Mouse (Mus musculus) midbrain, embryonic 12.5 days (tissue): ENCODE measurements around the gene Appl2. TPM values are rescaled to one million over a fixed set of nuclear protein-coding genes. Genes with fewer than 3 reads are reported as not detected.
"Not testable (repeated sequence)": the region's sequence is repeated elsewhere in the genome, so short reads cannot be mapped to it uniquely, and the experiment has no call there.

Experiments
- ATAC-seq: fragments of 200-750 bp; cut with Nextera tagmentation; 2 replicates; pipeline ENCODE4 v1.8.0; 2017; ENCODE audit warnings: low read depth, moderate TSS enrichment, moderate library complexity; ENCODE audit not compliant: low FRiP score
- H3K27ac ChIP-seq: fragments of 300-500 bp; sonication (generic); replicated peaks from 2 replicates; pipeline ENCODE4 v1.5.1; 2016; ENCODE audit warnings: mild to moderate bottlenecking
- H3K27me3 ChIP-seq: fragments of 300-500 bp; sonication (generic); 2 replicates; pipeline ENCODE4 v1.6.1; 2016; ENCODE audit warnings: mild to moderate bottlenecking
- H3K36me3 ChIP-seq: fragments of 300-500 bp; sonication (generic); 2 replicates; pipeline ENCODE4 v1.6.1; 2016
- H3K4me1 ChIP-seq: fragments of 300-500 bp; sonication (generic); 2 replicates; pipeline ENCODE4 v1.6.1; 2016
- H3K4me2 ChIP-seq: fragments of 300-500 bp; sonication (generic); replicated peaks from 2 replicates; pipeline ENCODE4 v1.6.1; 2016; ENCODE audit warnings: mild to moderate bottlenecking, moderate library complexity
- H3K4me3 ChIP-seq: fragments of 300-500 bp; sonication (generic); 2 replicates; pipeline ENCODE4 v1.5.1; 2016; ENCODE audit warnings: mild to moderate bottlenecking
- H3K9ac ChIP-seq: fragments of 300-500 bp; sonication (generic); replicated peaks from 2 replicates; pipeline ENCODE4 v1.6.1; 2016; ENCODE audit warnings: mild to moderate bottlenecking, moderate library complexity
- H3K9me3 ChIP-seq: fragments of 300-500 bp; sonication (generic); 2 replicates; pipeline ENCODE4 v1.6.1; 2016; ENCODE audit warnings: mild to moderate bottlenecking
- WGBS: fragments of 180-500 bp; shearing (Covaris S2); methylation state at CpG from one replicate; pipeline ENCODE4 v1.1.7; 2016; 5-methylcytosine and 5-hydroxymethylcytosine counted together
- polyA plus RNA-seq: library from polyadenylated mRNA; unstranded; fragments of >200 nt; fragmentation: Nextera tagmentation; extraction: Ambion mirVana; gene quantifications from 2 replicates; pipeline ENCODE4 v1.2.1, GENCODE M21; 2016

Appl2 gene
- polyA plus RNA-seq = 48.6 and 52.0 TPM in 2 replicates

DNA sequence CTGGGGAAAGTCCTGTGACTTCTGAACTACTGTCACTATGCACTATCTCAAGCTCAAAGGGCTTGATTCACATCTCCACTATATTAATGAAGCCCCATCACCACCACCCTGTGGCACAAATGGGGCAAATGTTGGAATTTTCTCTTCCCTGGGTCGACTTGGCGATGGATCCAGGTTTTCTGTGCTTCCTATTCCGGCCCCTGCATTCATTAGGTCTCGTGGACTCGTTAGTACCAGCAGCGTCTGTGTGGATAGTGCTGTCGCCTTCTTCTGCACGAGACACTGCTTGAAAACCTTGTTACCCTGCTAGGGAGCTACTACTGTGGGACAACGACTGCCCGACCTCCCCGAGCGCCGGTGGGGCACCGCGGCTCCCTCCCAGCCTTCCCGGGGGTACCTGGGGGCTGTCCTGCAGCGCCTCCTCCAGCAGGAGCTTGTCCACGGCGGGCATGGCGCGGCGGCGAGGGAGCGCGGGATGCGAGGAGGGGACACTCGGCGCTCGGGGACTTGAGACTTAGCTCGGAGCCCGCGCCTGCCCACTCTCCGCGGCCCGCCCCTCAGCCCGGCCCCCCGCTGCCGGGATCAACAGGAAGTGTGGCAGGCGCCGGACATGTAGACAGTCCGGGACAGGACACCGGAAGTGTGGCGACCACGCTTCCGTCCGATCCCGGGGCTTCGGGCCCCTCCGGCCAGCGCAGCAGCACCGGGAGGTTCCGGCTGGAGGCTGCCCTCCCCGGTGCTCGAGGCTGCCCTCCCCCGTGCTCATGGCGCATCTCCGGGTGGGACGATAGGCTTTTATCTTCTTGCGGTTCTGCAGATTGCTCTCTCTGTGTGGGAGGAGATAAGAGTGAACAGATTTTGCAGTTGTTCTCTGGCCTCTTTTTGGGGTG is at the start of gene Appl2:
TSS of gene Appl2 (minus strand) at position 608 of the 890 bp plus-strand sequence.
- peak within 1 kb of the TSS; percentile 88 for H3K4me3 ChIP-seq
- H3K9me3 ChIP-seq = no peaks in the 10 kb centered on the region
- H3K27me3 ChIP-seq = no peaks in the 10 kb centered on the region
- under 1% methylated on average over 52 of the region's 59 CpGs for WGBS
- no peaks in the 10 kb centered on the region for H3K36me3 ChIP-seq
- H3K27ac ChIP-seq = peak within 1 kb of the TSS; percentile 83
- peak; percentile 98 for ATAC-seq
- peak within 1 kb of the TSS; percentile 70 for H3K4me2 ChIP-seq
- peak within 1 kb of the TSS; percentile 77 for H3K9ac ChIP-seq
- peaks cover 36% of the 10 kb centered on the region for H3K4me1 ChIP-seq

DNA sequence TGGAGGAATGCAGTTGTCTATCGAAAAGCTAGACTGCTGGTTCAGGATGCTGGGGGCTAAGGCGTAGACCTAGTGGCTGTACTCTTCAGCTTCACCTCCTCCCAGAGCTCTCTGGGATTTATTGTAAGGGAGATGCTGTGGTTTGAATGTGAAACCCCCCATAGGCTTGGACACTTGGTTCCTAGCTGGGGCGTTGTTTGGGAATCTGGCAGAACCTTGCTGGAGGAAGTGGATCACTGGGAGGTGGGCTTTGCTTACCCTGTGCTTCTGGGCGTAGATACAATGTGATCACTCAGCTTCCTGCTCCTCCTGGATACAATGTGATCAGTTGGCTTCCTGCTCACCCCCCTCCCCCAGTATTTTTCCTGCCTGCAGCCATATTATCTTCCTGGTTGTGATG is 47.7 kb upstream of the Appl2 start:
- Histone ChIP-seq H3K27ac (no peak overlapping the region), H3K4me2 (no peak overlapping the region), H3K9ac (no peak overlapping the region), H3K36me3 (no peaks in the 10 kb centered on the region), H3K27me3 (no peaks in the 10 kb centered on the region), H3K9me3 (no peaks in the 10 kb centered on the region), H3K4me3 (no peak overlapping the region), H3K4me1 (no peaks in the 10 kb centered on the region)
- no peak for ATAC-seq
- 90% methylated on average over 4 of the region's 4 CpGs for WGBS

DNA sequence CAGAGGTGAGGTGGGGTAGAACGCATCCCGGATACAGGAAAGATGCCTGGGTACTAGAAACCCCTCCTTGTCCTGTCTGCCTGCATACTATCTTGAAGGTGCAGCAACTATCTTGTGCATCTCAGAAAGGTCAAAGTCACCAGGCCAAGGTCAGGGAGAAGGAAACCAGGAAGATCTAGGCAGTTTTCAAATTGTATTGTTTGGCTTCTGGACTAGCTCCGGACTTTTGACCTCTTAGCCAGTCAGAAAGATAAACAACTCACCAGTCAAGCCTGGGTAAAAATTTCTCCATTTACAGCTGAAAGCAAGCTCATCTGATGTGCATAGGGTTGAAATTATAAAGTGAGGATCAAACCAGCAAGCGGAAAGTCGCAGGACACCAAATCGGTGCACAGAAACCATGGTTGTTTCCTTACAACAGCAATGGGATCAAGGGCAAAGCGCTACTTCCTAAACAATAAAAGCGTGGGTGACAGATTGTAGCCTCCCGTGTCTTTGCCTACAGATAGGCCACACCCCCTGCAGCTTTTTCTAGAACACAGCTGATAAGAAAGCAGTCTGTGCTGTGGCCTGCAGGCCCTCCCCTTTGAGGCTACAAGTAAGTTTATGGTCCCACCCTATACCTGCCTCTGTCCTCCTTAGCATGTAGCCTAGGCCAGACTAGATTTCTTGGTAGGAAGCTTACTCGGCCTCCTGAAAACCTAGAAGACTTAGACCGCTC is 43.8 kb upstream of the Appl2 start:
- H3K4me3 ChIP-seq = no peak overlapping the region
- ATAC-seq = no peak
- WGBS = 90% methylated on average over 11 of the region's 11 CpGs
- H3K27me3 ChIP-seq = no peaks in the 10 kb centered on the region
- H3K9me3 ChIP-seq = no peaks in the 10 kb centered on the region
- H3K4me1 ChIP-seq = no peaks in the 10 kb centered on the region
- H3K4me2 ChIP-seq = no peak overlapping the region
- no peaks in the 10 kb centered on the region for H3K36me3 ChIP-seq
- H3K27ac ChIP-seq = no peak overlapping the region
- no peak overlapping the region for H3K9ac ChIP-seq

DNA sequence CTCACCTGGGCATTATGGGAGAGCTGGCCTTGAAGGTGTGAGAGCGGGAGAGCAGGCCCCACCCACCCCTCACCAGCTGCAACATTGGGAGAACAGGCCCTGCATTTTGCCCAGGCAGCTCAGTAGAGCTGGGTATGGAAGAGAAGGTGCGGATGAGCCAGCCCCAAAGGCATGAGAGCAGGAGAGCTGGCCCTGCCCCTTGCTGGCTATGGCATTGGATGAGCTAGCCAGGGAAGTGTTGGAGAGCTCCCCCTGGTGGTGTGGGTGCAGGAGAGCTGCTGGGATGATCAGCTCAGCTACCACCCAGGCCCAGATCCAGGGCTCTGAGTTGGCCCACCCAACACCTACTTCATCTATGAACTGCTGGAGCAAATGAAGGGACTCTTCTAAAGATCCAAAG is 39.7 kb upstream of the Appl2 start:
- H3K9me3 ChIP-seq = no peaks in the 10 kb centered on the region
- no peaks in the 10 kb centered on the region for H3K4me1 ChIP-seq
- H3K36me3 ChIP-seq = no peaks in the 10 kb centered on the region
- no peaks in the 10 kb centered on the region for H3K27me3 ChIP-seq
- H3K9ac ChIP-seq = no peak overlapping the region
- H3K27ac ChIP-seq = no peak overlapping the region
- WGBS = 88% methylated on average over 2 of the region's 2 CpGs
- no peak overlapping the region for H3K4me2 ChIP-seq
- no peak for ATAC-seq
- no peak overlapping the region for H3K4me3 ChIP-seq

DNA sequence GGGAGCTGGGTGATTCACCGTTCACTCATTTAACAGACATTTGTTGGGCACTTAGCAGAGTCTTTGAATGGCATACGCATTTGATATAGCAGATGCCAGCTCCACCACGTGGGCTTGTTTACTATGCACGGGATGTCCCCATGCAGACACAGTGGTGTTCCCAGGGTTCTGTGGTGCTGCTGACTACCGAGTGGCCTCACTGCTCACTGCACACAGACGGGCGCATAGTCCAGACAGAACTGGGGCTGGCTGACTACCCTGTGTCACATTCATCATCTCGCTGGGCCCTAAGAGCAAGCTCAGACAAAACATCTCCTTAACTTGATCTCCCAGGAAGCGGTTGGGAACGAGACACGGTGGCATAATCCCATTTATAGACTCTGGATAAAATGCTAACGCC is 32.8 kb upstream of the Appl2 start:
- Histone ChIP-seq H3K27me3 (no peaks in the 10 kb centered on the region), H3K9ac (no peak overlapping the region), H3K36me3 (no peaks in the 10 kb centered on the region), H3K4me2 (no peak overlapping the region), H3K4me3 (no peak overlapping the region), H3K4me1 (no peaks in the 10 kb centered on the region), H3K27ac (no peak overlapping the region), H3K9me3 (no peaks in the 10 kb centered on the region)
- ATAC-seq = no peak
- WGBS = 74% methylated on average over 12 of the region's 12 CpGs

DNA sequence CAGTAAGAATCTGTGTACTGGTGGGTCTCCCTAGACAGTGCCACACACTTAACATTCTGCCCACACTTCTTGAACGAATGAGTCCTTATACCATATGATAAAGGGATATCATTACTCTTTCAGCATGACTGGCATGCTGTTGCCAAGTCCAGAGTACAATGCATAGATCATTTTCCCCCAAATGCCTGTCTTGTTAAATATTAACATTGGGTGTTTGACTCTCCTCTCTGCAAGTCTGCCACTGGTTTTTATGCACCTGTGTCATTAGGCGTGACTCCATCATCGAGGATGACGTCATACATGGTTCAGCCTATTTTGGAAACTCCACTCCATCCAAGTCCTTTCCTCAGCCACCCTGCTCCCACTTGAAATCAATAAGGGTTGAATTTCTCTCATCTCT is 18.0 kb upstream of the Appl2 start:
- no peaks in the 10 kb centered on the region for H3K4me1 ChIP-seq
- no peaks in the 10 kb centered on the region for H3K36me3 ChIP-seq
- H3K9ac ChIP-seq = no peak overlapping the region
- no peak overlapping the region for H3K4me2 ChIP-seq
- H3K9me3 ChIP-seq = no peaks in the 10 kb centered on the region
- H3K4me3 ChIP-seq = no peak overlapping the region
- no peaks in the 10 kb centered on the region for H3K27me3 ChIP-seq
- ATAC-seq = no peak
- 96% methylated on average over 4 of the region's 4 CpGs for WGBS
- no peak overlapping the region for H3K27ac ChIP-seq

DNA sequence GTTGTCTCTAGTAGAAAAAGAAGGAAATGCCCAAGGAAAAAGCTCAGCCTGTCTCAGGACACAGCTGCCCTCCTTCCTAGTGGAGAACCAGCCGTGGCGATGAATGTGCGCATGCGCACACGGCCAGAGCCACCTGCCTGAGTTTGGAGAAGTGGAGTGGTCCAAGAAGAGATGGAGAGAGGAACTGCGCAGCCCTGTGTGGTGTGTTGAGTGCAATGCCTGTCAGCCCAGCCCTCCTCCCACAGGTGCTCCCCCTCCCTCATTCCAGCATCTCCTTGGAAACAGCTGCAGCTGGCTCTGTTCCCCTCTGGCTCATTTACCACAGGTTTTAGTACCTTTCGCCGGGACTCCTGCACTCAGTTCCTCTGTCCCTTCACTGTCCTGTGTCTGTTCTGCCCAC is 13.4 kb upstream of the Appl2 start:
- no peaks in the 10 kb centered on the region for H3K27me3 ChIP-seq
- H3K9me3 ChIP-seq = no peaks in the 10 kb centered on the region
- no peak overlapping the region for H3K4me3 ChIP-seq
- 90% methylated on average over 8 of the region's 8 CpGs for WGBS
- H3K4me2 ChIP-seq = no peak overlapping the region
- H3K4me1 ChIP-seq = no peaks in the 10 kb centered on the region
- no peak overlapping the region for H3K9ac ChIP-seq
- H3K36me3 ChIP-seq = no peaks in the 10 kb centered on the region
- no peak overlapping the region for H3K27ac ChIP-seq
- no peak for ATAC-seq

DNA sequence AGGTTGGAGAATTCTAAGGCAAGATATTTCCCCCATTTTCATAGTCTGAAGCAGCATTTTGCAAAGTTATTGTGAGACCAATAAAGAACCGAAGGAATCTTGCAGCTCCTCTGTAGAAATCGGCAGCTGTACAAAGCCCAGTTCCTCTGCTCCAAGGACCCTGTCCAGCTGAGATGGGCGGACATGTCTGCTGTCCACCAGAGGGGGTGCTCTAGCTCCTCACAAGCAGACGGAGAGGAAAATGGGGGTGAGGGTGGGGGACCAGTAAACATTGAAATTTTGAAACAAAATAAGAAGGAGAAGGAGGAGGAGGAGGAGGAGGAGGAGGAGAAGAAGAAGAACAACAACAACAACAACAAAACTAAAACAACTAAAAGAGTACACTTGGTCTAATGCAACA is 12.1 kb upstream of the Appl2 start:
- Histone ChIP-seq H3K36me3 (no peaks in the 10 kb centered on the region), H3K9ac (no peak overlapping the region), H3K4me2 (no peak overlapping the region), H3K9me3 (no peaks in the 10 kb centered on the region), H3K4me1 (no peaks in the 10 kb centered on the region), H3K27me3 (no peaks in the 10 kb centered on the region), H3K4me3 (no peak overlapping the region), H3K27ac (no peak overlapping the region)
- WGBS = 70% methylated on average over 4 of the region's 4 CpGs
- ATAC-seq = no peak

DNA sequence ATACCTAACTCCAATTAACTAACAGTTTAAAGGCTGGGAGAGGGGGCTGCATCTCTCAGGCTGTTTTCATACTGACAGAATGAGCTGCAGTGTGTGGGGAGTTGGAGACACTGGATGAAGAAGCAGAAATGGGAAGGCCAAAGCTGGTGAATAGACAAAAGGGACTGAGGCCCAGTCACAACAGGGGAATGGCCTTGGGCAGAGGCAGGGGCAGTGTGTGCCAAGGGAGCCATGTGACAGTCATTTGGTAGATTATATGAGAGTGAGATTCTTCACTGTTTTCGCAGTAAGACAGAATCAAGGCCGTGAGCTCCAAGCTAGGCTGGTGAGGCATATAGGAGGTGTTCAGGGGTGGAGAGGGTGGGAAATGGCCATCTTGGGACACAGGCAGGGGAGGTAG is 6.1 kb upstream of the Appl2 start:
- no peaks in the 10 kb centered on the region for H3K4me1 ChIP-seq
- no peak for ATAC-seq
- H3K36me3 ChIP-seq = no peaks in the 10 kb centered on the region
- H3K9me3 ChIP-seq = no peaks in the 10 kb centered on the region
- H3K4me3 ChIP-seq = no peak overlapping the region
- no peaks in the 10 kb centered on the region for H3K27me3 ChIP-seq
- H3K27ac ChIP-seq = no peak overlapping the region
- H3K9ac ChIP-seq = no peak overlapping the region
- H3K4me2 ChIP-seq = no peak overlapping the region
- 98% methylated on average over 2 of the region's 2 CpGs for WGBS

DNA sequence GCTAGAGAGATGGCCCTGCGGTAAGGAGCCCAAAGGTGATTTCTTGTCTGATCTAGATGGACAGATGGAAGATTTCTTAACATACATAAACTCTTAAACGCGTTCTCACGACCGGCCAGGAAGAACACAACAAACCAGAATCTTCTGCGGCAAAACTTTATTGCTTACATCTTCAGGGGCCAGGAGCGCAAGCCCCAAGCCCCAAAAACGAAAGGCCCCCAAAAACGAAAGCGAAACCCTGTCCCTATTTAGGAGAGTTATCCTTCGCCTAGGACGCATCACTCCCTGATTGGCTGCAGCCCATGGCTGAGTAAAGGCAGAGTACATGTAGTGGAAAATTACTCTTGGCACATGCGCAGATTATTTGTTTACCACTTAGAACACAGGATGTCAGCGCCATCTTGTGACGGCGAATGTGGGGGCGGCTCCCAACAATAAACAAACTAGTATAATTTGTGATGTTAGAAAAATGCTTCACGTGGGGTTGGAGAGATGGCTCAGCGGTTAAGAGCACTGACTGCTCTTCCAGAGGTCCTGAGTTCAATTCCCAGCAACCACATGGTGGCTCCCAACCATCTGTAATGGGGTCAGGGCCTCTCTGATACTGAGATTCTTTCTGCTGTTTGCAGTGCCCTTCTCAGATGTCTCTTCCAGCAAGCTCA is 3.8 kb upstream of the Appl2 start:
- WGBS = 94% methylated on average over 19 of the region's 19 CpGs
- H3K27me3 ChIP-seq, H3K27ac ChIP-seq, ATAC-seq, H3K9me3 ChIP-seq, H3K36me3 ChIP-seq, H3K4me3 ChIP-seq, H3K4me2 ChIP-seq, H3K9ac ChIP-seq: not testable (repeated sequence)
- H3K4me1 ChIP-seq = peaks cover 16% of the 10 kb centered on the region

DNA sequence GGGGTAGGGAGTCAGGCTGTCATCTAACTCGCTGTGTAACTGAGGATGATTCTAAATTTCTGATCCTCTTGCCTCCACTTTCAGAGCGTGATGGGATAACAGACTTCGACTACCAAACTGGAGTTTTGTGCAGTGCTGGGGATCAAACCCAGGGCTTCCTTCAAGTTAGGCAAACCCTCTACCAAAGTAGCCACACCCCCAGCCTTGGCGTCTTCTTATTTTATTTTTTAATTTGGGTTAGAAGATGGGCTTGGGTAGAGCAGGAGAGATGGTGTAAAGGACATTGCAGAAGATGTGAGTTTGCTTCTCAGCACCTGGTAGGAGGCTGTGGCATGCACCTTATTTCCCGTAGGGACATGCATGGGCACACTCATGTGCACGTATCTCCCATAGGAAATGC is 499 bp upstream of the Appl2 start:
- no peaks in the 10 kb centered on the region for H3K27me3 ChIP-seq
- H3K36me3 ChIP-seq = no peaks in the 10 kb centered on the region
- H3K4me3 ChIP-seq = peak overlapping the region; percentile 88
- H3K9me3 ChIP-seq = no peaks in the 10 kb centered on the region
- 32% methylated on average over 6 of the region's 6 CpGs for WGBS
- ATAC-seq = no peak; the same call in 1 of the 2 replicates
- peak overlapping the region; percentile 77 for H3K9ac ChIP-seq
- peak overlapping the region; percentile 70 for H3K4me2 ChIP-seq
- H3K27ac ChIP-seq = peak overlapping the region; percentile 83; the same call in 1 of the 2 replicates
- peaks cover 32% of the 10 kb centered on the region for H3K4me1 ChIP-seq

DNA sequence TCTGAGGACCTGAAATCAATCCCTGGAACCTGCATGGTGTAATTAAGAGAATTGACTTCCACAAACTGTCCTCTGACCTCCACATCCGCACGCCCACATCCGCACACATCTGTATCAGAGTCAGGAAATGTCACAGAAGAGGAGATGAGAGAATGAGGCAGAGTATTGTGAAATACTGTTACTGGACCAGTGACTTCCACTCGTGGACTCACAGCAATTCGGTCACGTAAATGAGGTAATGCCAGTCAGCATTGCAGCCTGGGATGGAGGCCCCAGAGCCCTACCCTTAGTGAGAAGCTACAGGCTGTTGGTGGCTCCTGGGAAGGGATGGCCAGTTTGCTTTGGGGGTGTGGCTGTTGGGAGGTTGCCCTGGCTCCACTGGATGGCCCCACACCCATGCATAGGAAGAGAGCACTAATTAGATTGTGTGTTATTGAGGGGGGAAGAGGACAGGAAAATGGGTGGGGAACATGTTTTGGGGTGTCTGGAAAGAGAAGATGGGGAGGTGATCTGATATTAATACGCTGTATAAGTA is 2.1 kb downstream of the Appl2 start:
- H3K4me2 ChIP-seq = no peak overlapping the region
- H3K4me1 ChIP-seq = peaks cover 36% of the 10 kb centered on the region
- H3K27ac ChIP-seq = no peak overlapping the region
- no peaks in the 10 kb centered on the region for H3K27me3 ChIP-seq
- ATAC-seq = no peak
- H3K9ac ChIP-seq = no peak overlapping the region
- no peak overlapping the region for H3K4me3 ChIP-seq
- no peaks in the 10 kb centered on the region for H3K36me3 ChIP-seq
- H3K9me3 ChIP-seq = no peaks in the 10 kb centered on the region
- WGBS = 93% methylated on average over 7 of the region's 7 CpGs
